Mouse (Mus musculus) stomach, postnatal 0 days (tissue): ENCODE data around the gene Camk2g.

Experiments used
- CTCF ChIP-seq: IDR thresholded peaks from 2 replicates; pipeline ENCODE4 v1.5.1; 2016; ENCODE audit warnings: antibody characterized with exemption, low read depth, mild to moderate bottlenecking, moderate library complexity
- EP300 ChIP-seq: optimal IDR thresholded peaks from 2 replicates; pipeline ENCODE3; 2016; ENCODE audit warnings: antibody characterized with exemption

- no peak for TF ChIP-seq EP300
- TF ChIP-seq CTCF = no peak
Observed at GRCm38 (mm10) chr14:20701554-20701953, 92.3 kb downstream of the Camk2g start.
